Mouse (Mus musculus): Measurements from ENCODE around the gene Trpm3. TPM values are rescaled to one million over a fixed set of nuclear protein-coding genes. Genes with fewer than 3 reads are reported as not detected.

The Trpm3 gene
- polyA plus RNA-seq, 1 experiment from 2014 or later = 0.23 TPM

DNA sequence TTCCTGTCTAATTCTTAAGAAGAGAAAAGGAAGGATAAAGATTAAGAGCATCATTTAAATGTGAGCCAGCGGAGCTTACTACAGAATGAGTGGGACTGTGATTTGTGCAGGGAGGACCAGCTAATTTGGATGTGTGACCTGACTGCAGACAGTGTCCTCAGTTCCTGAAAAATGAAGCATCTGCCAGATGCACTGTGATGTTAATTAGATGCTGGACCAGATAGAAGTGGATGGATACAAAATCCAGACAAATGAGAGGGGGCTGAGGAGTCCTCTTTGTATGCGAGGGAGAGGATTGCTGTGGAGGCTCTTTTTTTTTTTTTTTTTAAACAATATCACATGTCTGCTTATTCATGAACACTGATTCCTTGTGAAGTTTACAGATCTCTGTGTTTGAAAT is 83.7 kb downstream of the Trpm3 start:
- Histone ChIP-seq H3K27ac (ENCODE audit: low read depth, low read length) (no peak overlapping the region), H3K9ac (ENCODE audit: low read depth, low read length) (no peak overlapping the region), H3K4me2 (replicated peaks; ENCODE audit: low read depth) (no peak overlapping the region), H3K4me3 (ENCODE audit: low read depth, low read length) (no peak overlapping the region), H3K4me1 (replicated peaks; ENCODE audit: control insufficient read depth, insufficient read depth, low read length) (no peaks in the 10 kb centered on the region), H3K27me3 (replicated peaks; ENCODE audit: control insufficient read depth, insufficient read depth, low read length) (no peaks in the 10 kb centered on the region), H3K9me3 (ENCODE audit: control insufficient read depth) (no peaks in the 10 kb centered on the region), H3K36me3 (ENCODE audit: control insufficient read depth, insufficient read depth) (no peaks in the 10 kb centered on the region)
- 82% methylated on average over 2 of the region's 2 CpGs for WGBS
- no peak for ATAC-seq
- TF ChIP-seq CTCF (IDR thresholded peaks at IDR 0.05; ENCODE audit: low read depth) = no peak

DNA sequence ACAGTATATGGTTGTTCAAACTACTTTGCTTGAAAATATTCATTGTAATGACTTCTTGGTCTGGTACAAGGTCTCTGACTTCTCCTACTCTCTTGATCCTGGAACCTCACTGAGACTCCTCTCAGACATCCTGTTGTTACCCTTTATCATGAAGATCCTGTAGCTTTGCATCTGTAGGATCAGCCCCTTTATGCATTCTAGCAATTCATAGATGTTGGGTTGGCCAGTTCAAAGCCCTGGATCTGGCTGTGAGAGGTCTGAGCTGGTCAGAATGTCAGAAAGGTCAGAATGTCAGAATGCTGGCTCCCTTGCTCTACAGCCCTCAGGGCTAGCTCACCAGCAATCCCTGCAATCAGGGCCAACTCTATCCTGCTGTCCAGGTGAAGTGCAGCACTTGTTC is 95.3 kb downstream of the Trpm3 start:
- ATAC-seq = no peak
- no peak for TF ChIP-seq CTCF (IDR thresholded peaks at IDR 0.05; ENCODE audit: low read depth)
- H3K4me1 ChIP-seq (replicated peaks; ENCODE audit: control insufficient read depth, insufficient read depth, low read length) = no peaks in the 10 kb centered on the region

DNA sequence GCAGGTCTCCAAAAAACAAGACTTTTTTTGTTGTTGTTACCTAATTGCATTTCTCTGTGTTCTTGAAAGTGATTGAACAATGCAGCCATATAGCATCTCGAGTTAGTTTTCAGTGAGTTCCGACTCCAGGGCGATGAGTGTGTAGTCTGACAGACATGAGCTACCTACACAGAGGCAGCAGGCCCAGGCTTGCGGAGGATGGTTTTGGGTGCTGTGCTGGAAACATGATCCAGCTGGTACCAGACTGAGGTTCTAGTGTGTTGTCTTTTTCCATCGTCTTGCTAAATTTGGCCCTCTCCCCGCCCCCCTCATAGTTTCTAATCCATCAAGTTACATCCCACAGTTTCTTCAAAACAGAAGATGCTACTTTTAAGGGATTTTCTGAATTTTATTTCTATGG is 110.2 kb downstream of the Trpm3 start:
- H3K27ac ChIP-seq (ENCODE audit: low read depth, low read length) = no peak overlapping the region
- H3K4me3 ChIP-seq (ENCODE audit: low read depth, low read length) = no peak overlapping the region
- no peaks in the 10 kb centered on the region for H3K36me3 ChIP-seq (ENCODE audit: control insufficient read depth, insufficient read depth)
- H3K27me3 ChIP-seq (replicated peaks; ENCODE audit: control insufficient read depth, insufficient read depth, low read length) = no peaks in the 10 kb centered on the region
- no peak for ATAC-seq
- no peak for TF ChIP-seq CTCF (IDR thresholded peaks at IDR 0.05; ENCODE audit: low read depth)
- H3K4me2 ChIP-seq (replicated peaks; ENCODE audit: low read depth) = no peak overlapping the region
- H3K9me3 ChIP-seq (ENCODE audit: control insufficient read depth) = no peaks in the 10 kb centered on the region
- no peak overlapping the region for H3K9ac ChIP-seq (ENCODE audit: low read depth, low read length)
- no peaks in the 10 kb centered on the region for H3K4me1 ChIP-seq (replicated peaks; ENCODE audit: control insufficient read depth, insufficient read depth, low read length)
- 81% methylated on average over 6 of the region's 6 CpGs for whole genome bisulfite sequencing

More for the DNA sequence above, 95.3 kb downstream of the Trpm3 start:
- H3K4me3 ChIP-seq (ENCODE audit: low read depth, low read length) = no peak overlapping the region
- no peak overlapping the region for H3K4me2 ChIP-seq (replicated peaks; ENCODE audit: low read depth)
- H3K9ac ChIP-seq (ENCODE audit: low read depth, low read length) = no peak overlapping the region
- H3K9me3 ChIP-seq (ENCODE audit: control insufficient read depth) = no peaks in the 10 kb centered on the region
- H3K36me3 ChIP-seq (ENCODE audit: control insufficient read depth, insufficient read depth) = no peaks in the 10 kb centered on the region
- no peak overlapping the region for H3K27ac ChIP-seq (ENCODE audit: low read depth, low read length)
- no peaks in the 10 kb centered on the region for H3K27me3 ChIP-seq (replicated peaks; ENCODE audit: control insufficient read depth, insufficient read depth, low read length)

DNA sequence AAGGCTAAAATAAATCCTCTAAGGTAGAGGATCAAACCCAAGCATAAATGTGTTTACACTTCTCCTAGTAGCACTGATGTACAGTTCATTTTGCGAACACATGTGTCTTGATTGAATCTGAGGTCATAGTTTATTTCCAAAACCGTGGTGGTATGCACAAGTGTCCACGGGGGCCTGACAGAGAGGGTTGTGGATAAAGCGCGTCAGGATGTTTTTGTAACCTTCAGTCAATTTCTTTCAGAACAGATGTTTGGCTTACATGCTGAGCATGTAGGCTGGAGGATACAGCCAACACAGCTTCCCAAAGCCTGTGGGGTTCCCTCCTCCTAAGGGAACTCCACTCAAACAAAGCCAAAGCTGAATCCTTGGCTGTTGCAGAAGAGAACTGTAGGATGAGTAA is 134.1 kb downstream of the Trpm3 start:
- H3K27ac ChIP-seq (ENCODE audit: low read depth, low read length) = no peak overlapping the region
- H3K4me2 ChIP-seq (replicated peaks; ENCODE audit: low read depth) = no peak overlapping the region
- no peak overlapping the region for H3K9ac ChIP-seq (ENCODE audit: low read depth, low read length)
- H3K4me1 ChIP-seq (replicated peaks; ENCODE audit: control insufficient read depth, insufficient read depth, low read length) = no peaks in the 10 kb centered on the region
- H3K36me3 ChIP-seq (ENCODE audit: control insufficient read depth, insufficient read depth) = no peaks in the 10 kb centered on the region
- 53% methylated on average over 5 of the region's 5 CpGs for WGBS
- ATAC-seq = no peak
- no peaks in the 10 kb centered on the region for H3K27me3 ChIP-seq (replicated peaks; ENCODE audit: control insufficient read depth, insufficient read depth, low read length)
- no peaks in the 10 kb centered on the region for H3K9me3 ChIP-seq (ENCODE audit: control insufficient read depth)
- TF ChIP-seq CTCF (IDR thresholded peaks at IDR 0.05; ENCODE audit: low read depth) = no peak
- H3K4me3 ChIP-seq (ENCODE audit: low read depth, low read length) = no peak overlapping the region

DNA sequence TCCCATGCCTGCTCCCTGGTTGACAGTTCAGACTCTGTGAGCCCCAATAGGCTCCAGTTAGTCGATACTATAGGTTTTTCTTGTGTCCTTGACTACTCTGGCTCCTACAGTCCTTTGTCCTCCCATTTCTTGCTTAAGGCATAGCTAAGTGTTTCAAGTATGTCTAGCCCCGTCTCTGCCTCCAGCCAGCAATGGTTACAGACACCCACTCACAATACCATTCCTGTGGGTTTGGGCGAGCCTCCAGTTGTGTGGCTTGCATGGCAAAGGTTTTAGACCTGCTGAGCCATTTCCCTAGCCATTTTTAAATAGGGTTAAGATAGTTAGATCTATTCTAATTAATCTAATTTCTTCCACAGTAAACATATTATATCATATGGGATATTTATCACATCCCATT is 145.8 kb downstream of the Trpm3 start:
- Histone ChIP-seq H3K4me2 (replicated peaks; ENCODE audit: low read depth) (no peak overlapping the region), H3K27me3 (replicated peaks; ENCODE audit: control insufficient read depth, insufficient read depth, low read length) (no peaks in the 10 kb centered on the region), H3K9me3 (ENCODE audit: control insufficient read depth) (no peaks in the 10 kb centered on the region), H3K36me3 (ENCODE audit: control insufficient read depth, insufficient read depth) (no peaks in the 10 kb centered on the region), H3K9ac (ENCODE audit: low read depth, low read length) (no peak overlapping the region), H3K27ac (ENCODE audit: low read depth, low read length) (no peak overlapping the region), H3K4me1 (replicated peaks; ENCODE audit: control insufficient read depth, insufficient read depth, low read length) (no peaks in the 10 kb centered on the region), H3K4me3 (ENCODE audit: low read depth, low read length) (no peak overlapping the region)
- ATAC-seq = no peak
- WGBS = 84% methylated on average over 3 of the region's 3 CpGs
- TF ChIP-seq CTCF (IDR thresholded peaks at IDR 0.05; ENCODE audit: low read depth) = no peak

DNA sequence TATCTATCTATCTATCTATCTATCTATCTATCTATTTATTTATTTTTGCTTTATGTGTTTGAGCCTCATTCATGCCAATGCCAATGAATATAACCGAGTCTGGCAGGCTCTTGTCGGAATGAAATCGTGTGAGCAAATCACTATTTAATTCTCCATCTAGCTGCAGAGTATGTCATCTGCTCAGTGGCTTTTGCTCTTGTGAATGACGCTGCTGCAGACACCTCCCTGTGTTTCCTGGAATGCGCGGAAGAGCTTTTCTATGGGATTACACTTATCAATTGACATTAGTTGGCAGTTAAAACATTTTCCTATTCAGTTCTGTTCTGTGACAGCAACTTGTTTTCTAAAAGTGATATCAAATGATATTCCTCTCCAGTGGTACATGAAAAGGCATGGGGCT is 153.8 kb downstream of the Trpm3 start:
- Histone ChIP-seq H3K4me3 (ENCODE audit: low read depth, low read length) (no peak overlapping the region), H3K27me3 (replicated peaks; ENCODE audit: control insufficient read depth, insufficient read depth, low read length) (no peaks in the 10 kb centered on the region), H3K9me3 (ENCODE audit: control insufficient read depth) (no peaks in the 10 kb centered on the region), H3K27ac (ENCODE audit: low read depth, low read length) (no peak overlapping the region), H3K36me3 (ENCODE audit: control insufficient read depth, insufficient read depth) (no peaks in the 10 kb centered on the region), H3K4me2 (replicated peaks; ENCODE audit: low read depth) (no peak overlapping the region), H3K9ac (ENCODE audit: low read depth, low read length) (no peak overlapping the region), H3K4me1 (replicated peaks; ENCODE audit: control insufficient read depth, insufficient read depth, low read length) (no peaks in the 10 kb centered on the region)
- ATAC-seq = no peak
- TF ChIP-seq CTCF (IDR thresholded peaks at IDR 0.05; ENCODE audit: low read depth) = no peak
- 85% methylated on average over 6 of the region's 6 CpGs for WGBS

DNA sequence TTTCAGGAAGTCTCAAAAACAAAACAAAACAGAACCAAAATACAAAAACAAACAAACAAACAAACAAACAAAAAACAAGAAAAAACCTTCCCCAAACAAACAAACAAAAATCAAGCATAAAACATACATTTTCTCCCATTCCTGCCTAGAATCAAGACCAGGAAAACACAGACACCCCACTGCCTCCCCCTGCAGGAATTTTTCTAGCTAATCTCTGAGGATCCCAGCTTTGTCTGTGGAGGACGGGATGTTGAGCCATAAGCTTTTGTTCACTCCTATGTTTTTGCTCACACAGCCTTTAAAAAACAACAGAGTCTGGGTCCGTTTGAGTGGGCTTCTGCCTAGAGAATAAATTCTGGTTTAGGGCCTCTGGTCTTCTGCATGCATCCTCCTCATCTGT is 162.1 kb downstream of the Trpm3 start:
- H3K27me3 ChIP-seq (replicated peaks; ENCODE audit: control insufficient read depth, insufficient read depth, low read length) = no peaks in the 10 kb centered on the region
- no peaks in the 10 kb centered on the region for H3K9me3 ChIP-seq (ENCODE audit: control insufficient read depth)
- H3K36me3 ChIP-seq (ENCODE audit: control insufficient read depth, insufficient read depth) = no peaks in the 10 kb centered on the region
- no peak overlapping the region for H3K27ac ChIP-seq (ENCODE audit: low read depth, low read length)
- no peak for ATAC-seq
- H3K9ac ChIP-seq (ENCODE audit: low read depth, low read length) = no peak overlapping the region
- 62% methylated on average over 2 of the region's 2 CpGs for WGBS
- peak; percentile 22; the same call in 1 of the 2 replicates for TF ChIP-seq CTCF (IDR thresholded peaks at IDR 0.05; ENCODE audit: low read depth)
- no peak overlapping the region for H3K4me2 ChIP-seq (replicated peaks; ENCODE audit: low read depth)
- H3K4me3 ChIP-seq (ENCODE audit: low read depth, low read length) = no peak overlapping the region
- no peaks in the 10 kb centered on the region for H3K4me1 ChIP-seq (replicated peaks; ENCODE audit: control insufficient read depth, insufficient read depth, low read length)
